Mouse (Mus musculus): ENCODE results near the gene Pirt.
A peak's percentile ranks its signal among the peaks of the same experiment; 100 is the strongest.

Pirt gene

GRCm38 (mm10) chr11:66911811-66912210 is at the start of gene Pirt:
Gene Pirt (plus strand): TSS chr11:66911981.
- DNase-seq (ENCODE audit: low spot score): no peak

GRCm38 (mm10) chr11:66871701-66872100 is 40.1 kb upstream of the Pirt start:
- DNase-seq (ENCODE audit: low spot score): no peak

GRCm38 (mm10) chr11:66872773-66873470 is 38.9 kb upstream of the Pirt start:
- no peak for DNase-seq (ENCODE audit: low spot score)

GRCm38 (mm10) chr11:66881291-66881690 is 30.5 kb upstream of the Pirt start:
- no peak for DNase-seq (ENCODE audit: low spot score)

- no peak for DNase-seq (ENCODE audit: low spot score)
Observed at GRCm38 (mm10) chr11:66882224-66883040, 29.3 kb upstream of the Pirt start.

- no peak for DNase-seq (ENCODE audit: low spot score)
Observed at GRCm38 (mm10) chr11:66892536-66892935, 19.2 kb upstream of the Pirt start.

- DNase-seq (ENCODE audit: low spot score): no peak
Observed at GRCm38 (mm10) chr11:66898747-66899146, 13.0 kb upstream of the Pirt start.

- peak; percentile 47 for DNase-seq (ENCODE audit: low spot score)
Observed at GRCm38 (mm10) chr11:66899426-66899825, 12.4 kb upstream of the Pirt start.

GRCm38 (mm10) chr11:66902801-66903200 is 9.0 kb upstream of the Pirt start:
- DNase-seq (ENCODE audit: low spot score): no peak

GRCm38 (mm10) chr11:66905617-66906384 is 6.0 kb upstream of the Pirt start:
- DNase-seq (ENCODE audit: low spot score): peak; percentile 64

- no peak for DNase-seq (ENCODE audit: low spot score)
Observed at GRCm38 (mm10) chr11:66912531-66913458, 1.0 kb downstream of the Pirt start.

- peak; percentile 12 for DNase-seq (ENCODE audit: low spot score)
Observed at GRCm38 (mm10) chr11:66914249-66914648, 2.5 kb downstream of the Pirt start.

- no peak for DNase-seq (ENCODE audit: low spot score)
Observed at GRCm38 (mm10) chr11:66920012-66920411, 8.2 kb downstream of the Pirt start.

GRCm38 (mm10) chr11:66924095-66924823 is 12.5 kb downstream of the Pirt start:
- DNase-seq (ENCODE audit: low spot score): no peak

GRCm38 (mm10) chr11:66928311-66928710 is 16.5 kb downstream of the Pirt start:
- no peak for DNase-seq (ENCODE audit: low spot score)

- DNase-seq (ENCODE audit: low spot score): no peak
Observed at GRCm38 (mm10) chr11:66932827-66933599, 21.2 kb downstream of the Pirt start.

- no peak for DNase-seq (ENCODE audit: low spot score)
Observed at GRCm38 (mm10) chr11:66934428-66935173, 22.8 kb downstream of the Pirt start.

GRCm38 (mm10) chr11:66942011-66942410 is 30.2 kb downstream of the Pirt start:
- DNase-seq (ENCODE audit: low spot score): no peak

- DNase-seq (ENCODE audit: low spot score): no peak
Observed at GRCm38 (mm10) chr11:66945224-66945767, 33.5 kb downstream of the Pirt start.

All from ovary, postnatal 36 days (tissue).